Mouse (Mus musculus): Measurements from ENCODE around the gene Palm2.

DNA sequence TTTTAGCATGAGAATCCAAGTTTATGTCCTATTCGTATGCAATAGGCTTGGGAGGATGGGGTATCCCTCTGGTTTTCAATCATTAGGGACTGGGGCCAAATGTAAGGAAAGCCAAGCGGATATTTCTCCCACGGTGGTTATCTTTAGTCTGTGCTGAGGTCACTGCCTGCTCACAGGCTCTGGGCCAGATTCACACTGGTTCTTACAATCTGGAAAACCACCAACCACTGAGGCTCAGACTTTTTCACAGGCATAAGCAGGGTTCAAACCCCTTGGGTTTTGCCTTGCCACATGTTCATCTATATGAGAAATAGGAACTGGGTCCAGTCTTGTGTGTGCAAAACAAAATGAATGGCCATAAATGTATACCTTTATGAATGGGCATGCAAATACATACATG is 90.4 kb downstream of the Palm2 start:
- TF ChIP-seq CTCF (IDR thresholded peaks at IDR 0.05; ENCODE audit: extremely low read depth, insufficient read depth, low read length) = no peak
- TF ChIP-seq POLR2A (IDR thresholded peaks at IDR 0.05; ENCODE audit: extremely low read depth, insufficient read depth, low read length) = no peak
